Mouse (Mus musculus) left cerebral cortex, postnatal 36 days (tissue): ENCODE results near the gene Hist1h2ad. TPM values are rescaled to one million over a fixed set of nuclear protein-coding genes. Genes with fewer than 3 reads are reported as not detected.

Source experiments
- DNase-seq, 2 experiments: peaks; one replicate each; pipeline ENCODE4 v3.0.0; 2021 to 2022; ENCODE audit warnings: low spot score in 2 of 2, mixed read lengths in 1 of 2
- intact Hi-C: fragments of 180-260 bp; cut with DNase I; formaldehyde crosslinking; loops from one replicate; pipeline ENCODE4 v1.15.1; 2025
- microRNA-seq: library from miRNA; unstranded; fragments of <30 nt; microRNA quantifications from one replicate; pipeline ENCODE4 v1.2.0, GENCODE M21; 2022
- total RNA-seq, 2 experiments: library from RNA; stranded (reverse); gene quantifications; 2 replicates each; pipeline ENCODE4 v1.2.3; 2021

Gene Hist1h2ad
- total RNA-seq, 2 experiments from 2014 or later: 3.1 to 8.2 TPM

- intact Hi-C loops: no loop called here
- peak; percentile 30 to 64 for DNase-seq
Measured at GRCm38 (mm10) chr13:23597957-23598356, 23.8 kb downstream of the Hist1h2ad start.

GRCm38 (mm10) chr13:23603182-23603699 lies 29.1 kb downstream of the Hist1h2ad start:
- no peak for DNase-seq
- intact Hi-C loops: no loop called here

- intact Hi-C loops: no loop called here
Measured at GRCm38 (mm10) chr13:23604452-23604851, 30.3 kb downstream of the Hist1h2ad start.

GRCm38 (mm10) chr13:23605052-23605451 lies 30.9 kb downstream of the Hist1h2ad start:
- DNase-seq: no peak
- intact Hi-C loops: no loop called here

More at GRCm38 (mm10) chr13:23604452-23604851, 30.3 kb downstream of the Hist1h2ad start:
- no peak for DNase-seq

- DNase-seq: no peak
- intact Hi-C loops: no loop called here
Measured at GRCm38 (mm10) chr13:23609209-23609608, 35.0 kb downstream of the Hist1h2ad start.

- intact Hi-C loops: no loop called here
- no peak for DNase-seq
Measured at GRCm38 (mm10) chr13:23609844-23610243, 35.7 kb downstream of the Hist1h2ad start.

- no peak for DNase-seq
- intact Hi-C loops: no loop called here
Measured at GRCm38 (mm10) chr13:23610393-23610792, 36.2 kb downstream of the Hist1h2ad start.

- no peak for DNase-seq
- intact Hi-C loops: no loop called here
Measured at GRCm38 (mm10) chr13:23611638-23612037, 37.5 kb downstream of the Hist1h2ad start.

- no peak for DNase-seq
Measured at GRCm38 (mm10) chr13:23620056-23620732, 46.0 kb downstream of the Hist1h2ad start.

GRCm38 (mm10) chr13:23620733-23621531 lies 46.8 kb downstream of the Hist1h2ad start, which contains the start of gene Hist1h2be:
Hist1h2be (minus strand) TSS chr13:23621124.
- peak; percentile 77 to 79 for DNase-seq
- intact Hi-C loops: loop anchor here (1.0 to 5.0 kb wide), 5 partner anchors 34 to 1579 kb away; partner anchors contain the start of genes Hist1h1c, Hist1h1t, Hist1h2ac and Hist1h2ag

More at GRCm38 (mm10) chr13:23620056-23620732, 46.0 kb downstream of the Hist1h2ad start:
- intact Hi-C loops: loop anchor here (5.0 kb wide), 4 partner anchors 33 to 1578 kb away; partner anchors contain the start of genes Hist1h1c, Hist1h1t, Hist1h2ag and Hist1h2bj

GRCm38 (mm10) chr13:23621532-23622174 lies 47.5 kb downstream of the Hist1h2ad start:
- intact Hi-C loops: loop anchor here (1.0 to 5.0 kb wide), 5 partner anchors 34 to 1579 kb away; partner anchors contain the start of genes Hist1h1c, Hist1h1t, Hist1h2ac and Hist1h2ag
- DNase-seq: peak; percentile 65

GRCm38 (mm10) chr13:23622175-23622671 lies 48.0 kb downstream of the Hist1h2ad start, which contains the start of gene Hist1h1e:
Hist1h1e (minus strand) TSS chr13:23622558.
- intact Hi-C loops: loop anchor here (5.0 kb wide), 4 partner anchors 35 to 1580 kb away; partner anchors contain the start of genes Hist1h1c, Hist1h1t, Hist1h2ag and Hist1h2bj
- peak; percentile 88 to 90 for DNase-seq

- intact Hi-C loops: loop anchor here (5.0 kb wide), 4 partner anchors 36 to 1581 kb away; partner anchors contain the start of genes Hist1h1c, Hist1h1t, Hist1h2ag and Hist1h2bj
- no peak for DNase-seq
Measured at GRCm38 (mm10) chr13:23622861-23623450, 48.8 kb downstream of the Hist1h2ad start.

Small RNAs within 50 kb of the gene (microRNA-seq; reads per million reads assigned to microRNA genes)
- gene Gm44297: not detected
- gene Gm44359: not detected
- not detected for gene Gm44394

Other genes starting within 250 kb of the Hist1h2ad start
- 10 to 100 TPM; 26.3 to 35.5 TPM for gene Zfp322a, start 205.2 kb upstream of the Hist1h2ad start, total RNA-seq
- 1 to 10 TPM; 8.4 to 8.5 TPM for gene Abt1, start 150.5 kb upstream of the Hist1h2ad start, total RNA-seq
- not detected for gene Btn1a1, start 108.5 kb upstream of the Hist1h2ad start, total RNA-seq
- 1 to 10 TPM in 1 of 2 experiments, under 1 TPM in 1; 0.93 to 1.5 TPM for gene Btn2a2, start 85.5 kb upstream of the Hist1h2ad start, total RNA-seq
- 100 to 1,000 TPM; 319 to 326 TPM for gene Hist1h4h, start 43.3 kb upstream of the Hist1h2ad start, total RNA-seq
- gene Hist1h2af, start 40.5 kb upstream of the Hist1h2ad start, total RNA-seq: 1 to 10 TPM; 6.2 to 7.0 TPM
- 1 to 10 TPM; 3.6 to 4.6 TPM for gene Hist1h3g, start 39.0 kb upstream of the Hist1h2ad start, total RNA-seq
- 1 to 10 TPM in 1 of 2 experiments, under 1 TPM in 1; 0.79 to 1.2 TPM for gene Hist1h2bh, start 31.0 kb upstream of the Hist1h2ad start, total RNA-seq
- gene Hist1h3f, start 30.3 kb upstream of the Hist1h2ad start, total RNA-seq: 10 to 100 TPM; 17.9 to 18.2 TPM
- gene Hist1h4f, start 22.7 kb upstream of the Hist1h2ad start, total RNA-seq: 100 to 1,000 TPM; 173 to 184 TPM
- 1 to 10 TPM; 4.7 to 6.5 TPM for gene Hist1h1d, start 21.1 kb upstream of the Hist1h2ad start, total RNA-seq
- 10 to 100 TPM; 46.6 to 51.6 TPM for gene Hist1h3e, start 12.0 kb upstream of the Hist1h2ad start, total RNA-seq
- gene Hist1h2ae, start 3.2 kb upstream of the Hist1h2ad start, total RNA-seq: 1 to 10 TPM; 6.2 to 7.8 TPM
- gene Hist1h2bg, start 3.0 kb upstream of the Hist1h2ad start, total RNA-seq: 10 to 100 TPM; 86.3 to 99.7 TPM
- gene Hist1h2bf, start 185 bp upstream of the Hist1h2ad start, total RNA-seq: 10 to 100 TPM; 20.6 to 28.9 TPM
- gene Hist1h3d, start 1.4 kb downstream of the Hist1h2ad start, total RNA-seq: 10 to 100 TPM in 1 of 2 experiments, 1 to 10 TPM in 1; 7.7 to 10.8 TPM
- gene Hist1h4d, start 7.2 kb downstream of the Hist1h2ad start, total RNA-seq: 100 to 1,000 TPM; 160 to 166 TPM
- 1 to 10 TPM; 7.0 to 7.4 TPM for gene Hist1h2be, start 46.7 kb downstream of the Hist1h2ad start, total RNA-seq
- 10 to 100 TPM; 70.8 to 73.2 TPM for gene Hist1h1e, start 48.2 kb downstream of the Hist1h2ad start, total RNA-seq
- 1 to 10 TPM; 2.5 to 2.9 TPM for gene Hist1h2ac, start 109.6 kb downstream of the Hist1h2ad start, total RNA-seq
- 10 to 100 TPM; 32.1 to 33.8 TPM for gene Hist1h2bc, start 109.8 kb downstream of the Hist1h2ad start, total RNA-seq
- gene Hist1h1t, start 121.4 kb downstream of the Hist1h2ad start, total RNA-seq: not detected
- gene Hist1h4c, start 124.1 kb downstream of the Hist1h2ad start, total RNA-seq: 100 to 1,000 TPM; 107 to 117 TPM
- 1 to 10 TPM; 2.4 to 3.7 TPM for gene Hfe, start 136.5 kb downstream of the Hist1h2ad start, total RNA-seq
- 10 to 100 TPM; 68.2 to 74.7 TPM for gene Hist1h1c, start 164.4 kb downstream of the Hist1h2ad start, total RNA-seq
- 1 to 10 TPM; 1.9 to 2.6 TPM for gene Hist1h3c, start 171.2 kb downstream of the Hist1h2ad start, total RNA-seq
- 10 to 100 TPM; 17.9 to 19.8 TPM for gene Hist1h2bb, start 172.4 kb downstream of the Hist1h2ad start, total RNA-seq
- gene Hist1h2ab, start 176.7 kb downstream of the Hist1h2ad start, total RNA-seq: 10 to 100 TPM; 28.3 to 44.5 TPM
- gene Hist1h3b, start 177.9 kb downstream of the Hist1h2ad start, total RNA-seq: 10 to 100 TPM in 1 of 2 experiments, 1 to 10 TPM in 1; 9.7 to 14.5 TPM
- gene Hist1h4b, start 182.6 kb downstream of the Hist1h2ad start, total RNA-seq: 10 to 100 TPM; 87.5 to 90.3 TPM
- gene Hist1h4a, start 186.8 kb downstream of the Hist1h2ad start, total RNA-seq: 10 to 100 TPM; 62.2 to 71.7 TPM
- 10 to 100 TPM; 41.3 to 42.8 TPM for gene Hist1h3a, start 188.0 kb downstream of the Hist1h2ad start, total RNA-seq
- 10 to 100 TPM; 26.1 to 28.4 TPM for gene Hist1h1a, start 189.3 kb downstream of the Hist1h2ad start, total RNA-seq
- gene Trim38, start 195.5 kb downstream of the Hist1h2ad start, total RNA-seq: not detected
- gene Slc17a2, start 232.6 kb downstream of the Hist1h2ad start, total RNA-seq: not detected